Mouse (Mus musculus) cerebellum, adult 2 months (tissue): ENCODE data around the gene Slamf9.

Experiments used
- CTCF ChIP-seq: fragments of 200-500 bp; IDR thresholded peaks from 2 replicates; pipeline ENCODE4 v1.5.1; 2011; ENCODE audit warnings: low read depth, mild to moderate bottlenecking, control low read depth, low read length, moderate library complexity, borderline replicate concordance; ENCODE audit not compliant: insufficient read depth
- POLR2A ChIP-seq: fragments of 200-500 bp; IDR thresholded peaks from 2 replicates; pipeline ENCODE4 v1.6.1; 2011; ENCODE audit warnings: low read length, control low read depth, borderline replicate concordance; ENCODE audit not compliant: insufficient read depth

DNA sequence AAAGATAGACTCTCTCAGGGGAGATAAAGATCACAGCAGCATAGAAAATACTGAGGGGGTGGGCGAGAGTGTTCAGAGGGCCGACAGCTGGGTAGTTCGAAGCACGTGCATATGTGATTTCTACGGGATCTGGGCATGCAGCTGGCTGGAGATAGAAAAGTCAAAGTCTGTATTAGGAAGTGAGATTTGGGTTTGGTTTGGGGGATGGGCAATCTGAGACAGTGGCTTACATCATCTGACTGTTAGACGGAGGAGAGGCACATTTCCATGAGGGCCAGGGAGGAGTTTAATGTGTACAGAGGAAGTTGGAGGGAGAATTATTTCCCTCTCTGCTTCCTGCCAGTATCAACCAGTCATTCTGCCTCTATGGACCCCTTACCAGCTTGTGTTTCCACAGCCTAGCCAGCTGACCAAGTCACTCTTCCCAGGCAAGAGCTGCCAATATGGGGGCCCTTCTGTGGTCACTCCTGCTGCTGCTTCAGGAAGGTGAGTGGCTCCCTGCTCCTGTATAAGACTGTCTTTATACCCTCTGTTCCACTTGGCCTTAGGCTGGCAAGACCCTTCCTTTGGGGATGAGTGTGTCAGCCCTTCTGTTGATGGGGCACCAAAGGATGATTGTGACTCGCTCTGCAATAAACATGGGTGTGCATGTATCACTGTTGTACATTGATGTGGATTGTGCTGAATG is at the start of gene Slamf9:
- TF ChIP-seq CTCF = no peak
- no peak for TF ChIP-seq POLR2A
